Mouse (Mus musculus) embryonic stem cell, embryonic (primary cell): ENCODE measurements around the gene Ylpm1.

Experiments
- CTCF ChIA-PET, 4 experiments: fragments of 300-600 bp in 2 of 4; fragments of 350-600 bp in 2 of 4; sonication (Branson Sonifier 250); formaldehyde crosslinking; loops; one replicate each; lab custom pipeline; 2022; ENCODE audit warnings: inconsistent platforms in 2 of 4; lab: Charles Lee
- POLR2A ChIA-PET, 4 experiments: fragments of 300-600 bp in 2 of 4; fragments of 350-600 bp in 2 of 4; sonication (Branson Sonifier 250); formaldehyde crosslinking; loops; one replicate each; lab custom pipeline; 2022; ENCODE audit warnings: antibody characterized with exemption in 4 of 4, inconsistent platforms in 1 of 4; lab: Charles Lee

The Ylpm1 gene

DNA sequence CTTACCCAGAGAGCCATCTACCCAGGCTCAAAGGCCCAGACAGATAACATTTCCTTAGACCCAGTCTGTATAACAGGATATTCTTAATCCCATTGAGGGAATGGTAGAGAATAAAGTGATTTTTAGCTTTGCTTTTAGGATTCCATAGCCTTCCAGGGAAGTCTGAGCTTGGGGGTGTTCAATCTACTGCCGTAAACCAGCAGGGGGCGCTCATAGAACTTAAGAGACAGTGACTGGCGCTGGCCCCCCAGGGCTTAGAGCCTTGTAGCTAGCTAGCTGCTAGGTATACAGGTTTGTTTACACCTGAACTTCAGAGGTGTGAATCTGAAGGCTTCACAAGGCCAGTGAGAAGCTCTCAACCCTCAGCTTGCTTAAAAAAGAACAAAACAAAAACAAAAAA lies 96.1 kb downstream of the Ylpm1 start:
- ChIA-PET CTCF (interaction anchor here (0.5 to 5.0 kb wide), 66 partner anchors 8 to 1335 kb away, joined by 3 to 47 read pairs (median 4); partner anchors contain the start of genes Ltbp2 (in 2 of the 4), Acyp1 (in 1 of the 4), Dlst (in 1 of the 4) and Nek9 (in 1 of the 4)), POLR2A (interaction anchor here (0.5 to 6.6 kb wide), 20 partner anchors 8 to 869 kb away, joined by 3 to 84 read pairs (median 3); partner anchors contain the start of genes Dlst (in 1 of the 4), Fos (in 1 of the 4), Ltbp2 (in 1 of the 4) and Prox2 (in 1 of the 4))

DNA sequence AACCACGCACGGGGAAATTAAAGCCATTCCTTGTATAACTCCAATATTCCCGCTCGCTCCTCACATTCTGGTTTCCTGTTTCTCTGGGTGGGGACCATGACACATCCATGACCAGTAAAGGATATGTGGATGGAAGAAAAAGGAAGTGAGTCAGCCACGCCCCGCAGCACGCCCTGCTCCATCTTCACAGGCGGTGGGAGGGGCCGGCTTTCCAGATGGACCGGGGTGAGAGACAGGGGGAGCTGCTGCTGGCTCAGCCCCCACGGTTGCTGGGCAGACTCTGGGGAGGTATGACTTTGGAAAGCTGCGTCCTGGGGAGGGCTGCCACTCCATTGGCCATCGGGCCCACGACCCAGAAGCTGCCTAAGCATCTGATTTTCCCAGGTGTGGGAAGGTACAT lies 97.9 kb downstream of the Ylpm1 start:
- CTCF ChIA-PET = interaction anchor here in 2 of 4 experiments (0.6 to 5.0 kb wide), 10 partner anchors 10 to 404 kb away, joined by 3 to 47 read pairs (median 4); partner anchors contain the start of genes Acyp1 (in 1 of the 2), Ltbp2 (in 1 of the 2) and Zc2hc1c (in 1 of the 2)

DNA sequence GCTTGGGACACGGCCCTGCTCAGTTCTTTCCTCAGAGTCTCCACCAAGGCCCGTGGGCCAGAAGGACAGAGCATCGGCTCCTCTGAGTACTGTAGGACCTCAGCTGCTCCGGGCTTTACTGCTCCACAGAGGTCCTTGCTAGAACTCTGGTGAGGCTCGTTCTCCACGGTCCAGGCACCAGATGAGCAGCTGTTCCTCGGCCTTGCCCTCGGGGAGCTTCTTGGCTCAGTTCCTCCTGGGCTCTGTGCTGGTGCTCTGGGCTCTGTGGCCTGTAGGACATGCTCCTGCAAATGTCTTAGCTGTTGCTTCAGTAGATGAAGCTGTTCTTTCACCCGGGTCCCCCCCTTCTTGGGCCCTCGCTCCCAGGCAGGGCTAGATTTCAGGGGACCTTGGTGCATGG lies 98.6 kb downstream of the Ylpm1 start:
- CTCF ChIA-PET = interaction anchor here in 2 of 4 experiments (0.6 to 5.0 kb wide), 8 partner anchors 15 to 403 kb away, joined by 3 to 47 read pairs (median 3); partner anchors contain the start of genes Acyp1 (in 1 of the 2) and Zc2hc1c (in 1 of the 2)
- POLR2A ChIA-PET = interaction anchor here in 3 of 4 experiments (0.6 to 6.6 kb wide), 17 partner anchors 9 to 326 kb away, joined by 3 to 84 read pairs (median 4); partner anchors contain the start of genes Acyp1 (in 1 of the 3), Dlst (in 1 of the 3), Eif2b2 (in 1 of the 3) and Prox2 (in 1 of the 3)

More for the DNA sequence above, 97.9 kb downstream of the Ylpm1 start:
- POLR2A ChIA-PET = interaction anchor here in 3 of 4 experiments (0.6 to 6.6 kb wide), 15 partner anchors 10 to 325 kb away, joined by 3 to 84 read pairs (median 4); partner anchors contain the start of genes Acyp1 (in 1 of the 3), Dlst (in 1 of the 3), Eif2b2 (in 1 of the 3) and Prox2 (in 1 of the 3)

DNA sequence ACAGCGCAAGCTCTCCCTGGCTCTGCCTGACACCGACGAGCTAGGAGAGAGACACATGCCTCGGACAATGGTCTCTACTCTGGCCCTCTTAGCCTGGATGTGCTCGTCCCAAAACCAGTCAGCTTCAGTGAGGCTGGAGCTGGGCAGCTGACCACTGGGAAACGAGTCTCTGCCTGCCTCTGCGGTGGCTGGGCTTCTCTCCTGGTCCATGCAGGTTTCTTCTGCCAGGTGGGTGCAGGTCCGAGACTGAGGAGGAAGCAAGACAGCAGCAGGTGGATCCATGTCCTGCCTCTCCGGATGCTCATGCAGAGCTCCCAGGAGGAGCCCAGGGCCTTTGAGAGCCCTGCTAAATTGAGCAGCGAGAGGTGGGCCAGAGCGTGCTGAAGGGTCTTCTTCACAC lies 99.0 kb downstream of the Ylpm1 start:
- ChIA-PET POLR2A (interaction anchor here in 3 of 4 experiments (0.6 to 6.6 kb wide), 13 partner anchors 9 to 193 kb away, joined by 3 to 84 read pairs (median 4); partner anchors contain the start of genes Acyp1 (in 1 of the 3), Dlst (in 1 of the 3), Eif2b2 (in 1 of the 3) and Prox2 (in 1 of the 3)), CTCF (interaction anchor here in 1 of 4 experiments (1.3 to 5.0 kb wide), 4 partner anchors 14 to 397 kb away, joined by 3 to 47 read pairs (median 8); partner anchors contain the start of genes Acyp1 and Zc2hc1c)

DNA sequence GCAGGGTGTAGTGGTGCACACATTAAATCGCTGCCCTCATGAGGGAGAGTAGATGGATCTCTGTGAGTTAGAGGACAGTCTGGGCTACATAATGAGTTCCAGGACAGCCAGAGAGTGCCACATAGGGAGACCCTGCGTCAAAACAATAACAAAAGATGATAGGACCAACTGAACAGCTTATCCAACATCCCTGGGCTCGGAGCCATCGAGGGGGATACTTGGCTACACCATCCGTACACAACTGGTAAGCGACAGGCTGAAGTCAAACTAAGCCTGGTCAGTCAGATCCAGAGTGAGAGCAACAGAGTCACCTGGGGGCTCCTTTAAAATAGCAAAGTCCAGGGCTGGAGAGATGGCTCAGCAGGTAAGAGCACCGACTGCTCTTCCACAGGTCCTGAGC lies 99.7 kb downstream of the Ylpm1 start:
- CTCF ChIA-PET = interaction anchor here in 1 of 4 experiments (1.3 to 5.0 kb wide), 4 partner anchors 13 to 210 kb away, joined by 3 to 47 read pairs (median 8); partner anchors contain the start of genes Acyp1 and Zc2hc1c
- POLR2A ChIA-PET = interaction anchor here in 3 of 4 experiments (0.6 to 6.6 kb wide), 9 partner anchors 8 to 1730 kb away, joined by 3 to 84 read pairs (median 4); partner anchors contain the start of genes Dlst (in 1 of the 3) and Prox2 (in 1 of the 3)

DNA sequence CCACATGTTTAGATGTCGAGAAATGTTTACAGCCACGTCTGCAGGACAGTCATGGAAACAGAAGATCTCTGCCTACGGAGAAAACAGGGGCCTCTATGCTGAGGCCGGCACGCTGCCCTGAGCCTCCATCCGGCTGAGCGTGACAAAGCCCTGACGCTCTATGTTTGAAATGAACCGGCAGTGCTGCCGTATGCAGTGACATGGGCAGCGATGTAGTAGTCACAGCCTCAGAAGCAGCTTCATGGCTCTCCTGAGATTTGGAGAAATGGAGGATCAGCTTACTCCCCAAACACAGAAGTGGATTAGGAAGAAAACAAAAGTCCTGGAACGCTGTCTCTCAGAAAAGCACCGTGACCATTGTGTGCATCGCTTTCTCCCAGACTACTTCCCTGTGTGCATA lies 104.9 kb downstream of the Ylpm1 start:
- POLR2A ChIA-PET = interaction anchor here in 3 of 4 experiments (0.6 to 10.0 kb wide), 5 partner anchors 7 to 1408 kb away, joined by 3 to 84 read pairs (median 4); no protein-coding TSS in a partner anchor
- CTCF ChIA-PET = interaction anchor here in 2 of 4 experiments (1.0 to 1.7 kb wide), 3 partner anchors 8 to 39 kb away, joined by 3 to 6 read pairs (median 4); no protein-coding TSS in a partner anchor

DNA sequence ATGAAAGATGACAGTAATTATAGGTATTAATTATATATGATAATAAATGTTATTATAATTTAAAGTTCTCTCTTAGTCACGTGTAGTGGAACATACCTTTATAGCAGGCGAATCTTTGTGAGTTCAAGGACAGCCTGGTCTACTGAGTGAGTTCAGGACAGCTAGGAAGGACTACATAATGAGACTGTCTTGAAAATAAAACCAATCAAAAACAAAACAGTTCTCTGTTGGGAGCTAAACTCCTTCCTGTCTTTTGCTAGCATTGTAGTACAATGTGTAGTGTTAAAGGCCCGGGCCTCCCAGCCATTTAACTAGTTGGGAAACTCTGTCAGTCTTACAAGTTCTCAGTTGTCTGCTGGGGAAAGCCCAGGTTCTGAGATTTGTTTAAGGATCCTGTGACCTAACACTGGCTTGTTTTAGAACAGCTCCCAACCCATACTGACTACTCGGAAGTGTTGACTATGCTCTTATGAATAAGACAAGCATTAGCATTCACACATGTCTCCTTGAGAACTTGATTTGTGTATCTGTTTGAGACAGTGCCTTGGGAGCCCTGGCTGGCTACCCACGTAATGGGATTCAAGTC lies 105.5 kb downstream of the Ylpm1 start:
- CTCF ChIA-PET = interaction anchor here (0.7 to 1.4 kb wide), 4 partner anchors 9 to 887 kb away, joined by 3 to 4 read pairs (median 3); no protein-coding TSS in a partner anchor

DNA sequence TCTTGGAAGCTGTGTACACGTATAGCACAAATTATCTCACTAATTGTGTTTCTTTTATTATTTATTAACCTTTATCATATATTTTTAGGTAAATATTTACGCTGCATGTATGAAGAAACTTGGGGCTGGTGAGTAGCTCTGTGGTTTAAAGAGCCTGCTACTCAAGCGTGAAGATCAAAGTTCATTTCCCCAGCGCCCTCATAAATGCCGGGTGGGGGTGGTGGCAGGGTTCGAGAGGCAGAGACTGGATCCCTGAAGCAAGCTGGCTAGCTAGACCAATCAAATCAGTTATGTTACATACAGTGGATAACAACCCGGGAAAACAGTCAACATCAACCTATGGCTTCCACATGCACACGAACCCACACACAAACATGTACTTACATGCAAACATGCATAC lies 107.0 kb downstream of the Ylpm1 start:
- ChIA-PET CTCF (interaction anchor here (0.6 to 4.8 kb wide), 5 partner anchors 10 to 954 kb away, joined by 3 to 24 read pairs (median 4); no protein-coding TSS in a partner anchor), POLR2A (interaction anchor here in 2 of 4 experiments (1.0 to 10.0 kb wide), 7 partner anchors 8 to 185 kb away, joined by 3 to 84 read pairs (median 5); partner anchors contain the start of genes Acyp1 (in 2 of the 2) and Zc2hc1c (in 2 of the 2))

More for the DNA sequence above, 105.5 kb downstream of the Ylpm1 start:
- POLR2A ChIA-PET = interaction anchor here in 2 of 4 experiments (1.2 to 10.0 kb wide), 2 partner anchors 7 to 9 kb away, joined by 3 to 84 read pairs; no protein-coding TSS in a partner anchor

DNA sequence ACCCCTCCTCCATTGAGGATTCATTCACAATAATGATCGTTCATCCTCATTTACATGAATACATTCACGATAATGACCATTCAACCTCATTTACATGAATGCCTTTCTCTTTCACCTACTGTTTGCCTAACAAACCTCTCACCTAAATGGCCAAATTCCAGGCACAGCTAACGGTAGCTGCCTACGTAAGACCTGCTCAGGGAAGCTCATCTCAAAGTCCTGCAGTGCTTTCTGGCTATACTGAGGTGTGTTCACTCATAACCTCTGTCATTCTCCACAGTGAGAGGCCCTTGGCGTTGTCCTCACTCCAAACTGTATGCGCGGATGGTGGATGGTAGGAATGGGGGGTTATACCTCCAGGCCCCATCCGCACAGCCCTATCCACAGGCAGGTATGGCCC lies 108.7 kb downstream of the Ylpm1 start:
- POLR2A ChIA-PET = interaction anchor here in 3 of 4 experiments (0.5 to 10.0 kb wide), 9 partner anchors 10 to 236 kb away, joined by 3 to 84 read pairs (median 5); partner anchors contain the start of gene Ltbp2 (in 1 of the 3)
- CTCF ChIA-PET = interaction anchor here (0.5 to 4.8 kb wide), 6 partner anchors 11 to 228 kb away, joined by 3 to 24 read pairs (median 4); partner anchors contain the start of gene Ltbp2 (in 1 of the 4)

DNA sequence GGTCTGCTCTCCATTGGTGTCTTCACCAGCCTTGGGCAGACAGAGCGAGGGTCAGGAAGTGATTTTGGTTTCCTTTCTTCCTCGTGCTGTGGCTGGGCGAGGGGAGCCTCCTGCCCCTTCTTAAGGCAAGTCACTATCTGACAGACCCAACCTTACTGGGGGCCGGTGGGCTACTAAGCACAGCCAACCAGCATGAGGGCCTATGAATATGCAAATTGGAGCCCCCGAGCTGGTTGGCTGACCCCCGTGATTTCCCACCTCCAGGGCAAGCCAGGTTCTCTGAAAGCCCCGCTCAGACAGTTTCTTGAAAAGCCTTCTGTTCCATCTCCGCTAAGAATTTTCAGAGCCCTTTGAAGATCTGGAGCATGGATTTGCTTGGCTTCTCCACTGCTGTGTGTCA lies 110.2 kb downstream of the Ylpm1 start:
- POLR2A ChIA-PET = interaction anchor here in 2 of 4 experiments (0.8 to 10.0 kb wide), 4 partner anchors 12 to 182 kb away, joined by 3 to 84 read pairs (median 3); partner anchors contain the start of genes Acyp1 (in 2 of the 2) and Zc2hc1c (in 2 of the 2)
- CTCF ChIA-PET = interaction anchor here in 2 of 4 experiments (3.0 to 4.8 kb wide), 2 partner anchors 14 to 15 kb away, joined by 14 to 24 read pairs; no protein-coding TSS in a partner anchor

DNA sequence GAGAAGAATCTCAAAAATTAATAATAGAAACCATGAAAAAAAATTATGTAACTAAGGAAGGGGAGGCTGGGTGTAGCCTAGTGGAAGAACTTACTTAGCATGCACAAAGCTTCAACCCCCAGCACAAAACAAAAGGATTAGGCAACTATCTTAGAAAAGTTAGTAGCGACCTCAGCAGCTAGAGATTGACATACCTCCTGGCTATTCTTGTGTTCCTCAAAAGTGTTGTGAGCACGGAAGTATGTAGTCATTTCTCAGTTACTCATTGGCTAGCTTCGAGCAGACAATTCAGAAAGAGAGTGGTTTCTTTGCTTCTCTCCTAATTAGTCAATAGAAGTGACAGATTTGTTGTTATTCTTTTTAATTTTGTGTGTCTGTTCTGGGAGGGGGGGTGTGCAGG lies 112.5 kb downstream of the Ylpm1 start:
- ChIA-PET POLR2A (interaction anchor here in 2 of 4 experiments (0.9 to 10.0 kb wide), 6 partner anchors 9 to 99 kb away, joined by 3 to 84 read pairs (median 5); partner anchors contain the start of gene Rps6kl1 (in 1 of the 2)), CTCF (interaction anchor here in 2 of 4 experiments (0.8 to 2.0 kb wide), 4 partner anchors 13 to 232 kb away, joined by 3 to 14 read pairs (median 6); partner anchors contain the start of gene Ltbp2 (in 1 of the 2))

DNA sequence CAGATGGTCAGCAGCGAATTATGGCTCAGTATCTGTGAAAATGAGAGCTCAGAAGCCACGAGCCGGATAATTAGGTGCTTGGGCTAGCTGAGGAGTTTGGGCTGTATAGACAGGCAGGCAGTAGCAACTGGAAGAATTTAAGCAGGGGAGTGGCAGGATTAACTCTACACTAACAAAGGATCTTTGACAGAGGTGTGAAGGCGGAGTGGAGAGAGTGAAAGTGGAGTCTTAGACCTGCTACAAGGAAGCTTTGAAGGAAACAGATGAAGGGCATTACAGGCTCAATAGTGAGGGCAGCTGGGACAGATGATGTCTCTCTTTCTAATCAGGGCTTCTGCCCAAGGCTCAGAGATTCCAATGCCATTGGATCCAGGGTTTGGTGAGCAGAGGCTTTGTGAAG lies 113.3 kb downstream of the Ylpm1 start:
- CTCF ChIA-PET = interaction anchor here in 2 of 4 experiments (0.8 to 2.0 kb wide), 6 partner anchors 14 to 233 kb away, joined by 3 to 14 read pairs (median 3); partner anchors contain the start of gene Ltbp2 (in 2 of the 2)
- POLR2A ChIA-PET = interaction anchor here in 2 of 4 experiments (0.6 to 10.0 kb wide), 9 partner anchors 10 to 346 kb away, joined by 3 to 84 read pairs (median 4); partner anchors contain the start of genes Rps6kl1 (in 1 of the 2) and Ylpm1 (in 1 of the 2)

DNA sequence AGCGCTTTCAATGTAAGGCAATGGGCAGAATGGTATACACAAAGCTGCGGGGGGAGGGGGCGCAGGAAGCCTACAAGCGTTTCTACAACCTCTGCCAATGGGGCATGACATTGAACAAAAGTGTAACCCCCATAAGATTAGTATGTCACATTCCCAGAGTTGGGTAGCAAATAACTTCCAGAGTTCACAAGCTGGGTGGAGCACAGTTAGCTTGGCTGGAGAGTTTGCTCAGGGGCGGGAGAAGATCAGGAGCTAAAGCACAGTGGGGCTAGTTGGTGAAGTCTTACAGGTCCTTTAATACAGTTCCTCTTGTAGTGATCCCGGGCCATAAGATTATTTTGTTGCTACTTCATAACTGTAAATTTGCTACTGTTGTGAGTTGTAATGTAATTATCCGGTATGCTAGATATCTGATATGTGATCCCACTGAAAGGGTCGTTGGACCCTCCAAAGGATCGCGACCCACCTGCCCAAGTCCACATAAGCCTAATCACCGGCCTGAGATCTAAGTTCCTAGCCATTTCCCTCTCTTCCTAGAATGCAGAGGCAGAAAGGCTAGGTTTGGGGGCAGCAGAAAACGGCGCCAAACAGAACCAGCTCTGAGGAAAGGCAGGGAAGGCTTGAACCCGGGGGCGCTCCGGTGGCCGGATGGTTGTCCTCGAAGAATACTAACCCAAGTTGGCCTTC lies 114.0 kb downstream of the Ylpm1 start:
- ChIA-PET POLR2A (interaction anchor here in 2 of 4 experiments (0.6 to 10.0 kb wide), 9 partner anchors 11 to 346 kb away, joined by 3 to 84 read pairs (median 3); partner anchors contain the start of genes Rps6kl1 (in 1 of the 2) and Ylpm1 (in 1 of the 2)), CTCF (interaction anchor here (0.6 to 2.0 kb wide), 5 partner anchors 16 to 233 kb away, joined by 3 to 14 read pairs (median 3); partner anchors contain the start of gene Ltbp2 (in 1 of the 4))

DNA sequence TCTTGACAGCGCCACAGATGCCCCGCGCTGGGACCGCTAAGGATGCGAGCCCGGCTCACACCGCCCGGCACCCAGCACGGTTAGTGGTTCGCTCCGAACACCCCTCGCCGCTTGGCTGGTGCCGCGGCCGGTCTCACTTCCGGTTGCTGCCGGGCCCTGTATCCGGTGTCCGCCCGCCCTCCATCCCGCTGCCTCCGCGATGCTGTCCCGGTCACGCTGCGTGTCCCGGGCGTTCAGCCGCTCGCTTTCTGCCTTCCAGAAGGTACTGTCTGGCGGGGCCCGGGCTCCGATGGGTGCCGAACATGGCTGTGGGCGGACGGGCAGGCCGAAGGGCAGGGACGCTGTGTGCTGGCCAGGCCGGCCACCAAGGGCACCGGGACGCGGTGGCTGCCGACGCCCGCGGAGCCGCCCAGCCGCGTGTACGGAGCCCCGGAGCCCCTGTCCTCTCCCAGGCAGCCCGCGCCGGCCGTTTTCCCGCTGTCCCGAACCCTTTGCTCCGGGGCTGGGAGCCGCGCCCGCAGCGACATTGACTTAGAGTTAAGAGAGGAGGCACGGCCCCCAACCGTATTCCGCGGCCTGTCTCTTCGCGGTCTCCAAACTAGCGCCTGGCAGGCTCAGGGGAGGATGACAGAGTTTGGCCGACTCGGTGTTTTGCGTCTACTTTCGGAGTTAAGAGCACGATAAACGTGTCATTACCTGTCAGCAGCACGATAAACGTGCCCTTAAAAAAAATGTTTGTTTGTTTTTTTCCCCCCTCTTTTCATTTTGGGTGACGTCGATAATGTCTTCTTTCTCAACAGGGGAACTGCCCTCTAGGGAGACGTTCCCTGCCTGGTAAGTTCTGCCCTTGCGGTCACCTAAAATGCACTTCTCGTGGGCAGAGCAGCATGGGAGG lies 114.8 kb downstream of the Ylpm1 start, which contains the start of the genes Prox2 and Dlst:
TSS of gene Prox2 (minus strand) at position 62 of the 895 bp plus-strand sequence.
TSS of gene Dlst (plus strand) at position 136 of the 895 bp plus-strand sequence.
- CTCF ChIA-PET = interaction anchor here (0.6 to 2.0 kb wide), 4 partner anchors 19 to 234 kb away, joined by 3 to 14 read pairs (median 6); partner anchors contain the start of gene Ltbp2 (in 1 of the 4)
- POLR2A ChIA-PET = interaction anchor here in 3 of 4 experiments (0.5 to 10.0 kb wide), 7 partner anchors 11 to 345 kb away, joined by 3 to 84 read pairs (median 4); partner anchors contain the start of gene Ylpm1 (in 1 of the 3)
